Mouse (Mus musculus): ENCODE data around the gene Sema4c.
A peak's percentile ranks its signal among the peaks of the same experiment; 100 is the strongest.

Sema4c gene

GRCm38 (mm10) chr1:36576991-36577675 is 19.0 kb upstream of the Sema4c start:
- DNase-seq = no peak

- DNase-seq = no peak
Observed at GRCm38 (mm10) chr1:36575347-36575746, 17.2 kb upstream of the Sema4c start.

GRCm38 (mm10) chr1:36574196-36574955 is 16.2 kb upstream of the Sema4c start:
- peak; percentile 55 to 64 for DNase-seq

GRCm38 (mm10) chr1:36573524-36573923 is 15.4 kb upstream of the Sema4c start:
- DNase-seq = peak in 1 of 2 experiments; percentile 61

- DNase-seq = peak in 1 of 2 experiments; percentile 42
Observed at GRCm38 (mm10) chr1:36572709-36573108, 14.6 kb upstream of the Sema4c start.

- no peak for DNase-seq
Observed at GRCm38 (mm10) chr1:36572140-36572700, 14.1 kb upstream of the Sema4c start.

- DNase-seq = peak; percentile 82 to 88
Observed at GRCm38 (mm10) chr1:36571627-36572026, 13.5 kb upstream of the Sema4c start.

- DNase-seq = no peak
Observed at GRCm38 (mm10) chr1:36570320-36570719, 12.2 kb upstream of the Sema4c start.

- DNase-seq = no peak
Observed at GRCm38 (mm10) chr1:36569694-36570276, 11.6 kb upstream of the Sema4c start.

- DNase-seq = no peak
Observed at GRCm38 (mm10) chr1:36568776-36569175, 10.6 kb upstream of the Sema4c start.

GRCm38 (mm10) chr1:36567818-36568603 is 9.9 kb upstream of the Sema4c start:
- DNase-seq = no peak

GRCm38 (mm10) chr1:36566425-36566824 is 8.3 kb upstream of the Sema4c start:
- DNase-seq = no peak

GRCm38 (mm10) chr1:36564101-36564500 is 6.0 kb upstream of the Sema4c start:
- no peak for DNase-seq

- no peak for DNase-seq
Observed at GRCm38 (mm10) chr1:36563632-36564031, 5.5 kb upstream of the Sema4c start.

GRCm38 (mm10) chr1:36563197-36563596 is 5.0 kb upstream of the Sema4c start:
- DNase-seq = peak in 1 of 2 experiments; percentile 17

- DNase-seq = no peak
Observed at GRCm38 (mm10) chr1:36562388-36562787, 4.2 kb upstream of the Sema4c start.

- DNase-seq = peak in 1 of 2 experiments; percentile 34
Observed at GRCm38 (mm10) chr1:36560903-36561302, 2.8 kb upstream of the Sema4c start.

GRCm38 (mm10) chr1:36559888-36560287 is 1.7 kb upstream of the Sema4c start:
- DNase-seq = no peak

GRCm38 (mm10) chr1:36559256-36559655 is 1.1 kb upstream of the Sema4c start:
- DNase-seq = peak in 1 of 2 experiments; percentile 29

- DNase-seq = peak; percentile 87 to 89
Observed at GRCm38 (mm10) chr1:36557457-36558011, 615 bp downstream of the Sema4c start.

- DNase-seq = peak; percentile 91 to 95
Observed at GRCm38 (mm10) chr1:36556553-36557456, 1.3 kb downstream of the Sema4c start.
